Mouse (Mus musculus) layer of hippocampus, adult 2 months (tissue): ENCODE data around the gene Kcnd3. TPM values are rescaled to one million over a fixed set of nuclear protein-coding genes. Genes with fewer than 3 reads are reported as not detected.

Source experiments
- DNase-seq, 2 experiments: peaks; one replicate each; pipeline ENCODE4 v3.0.0; 2022; ENCODE audit warnings: low spot score in 2 of 2
- H3K27ac ChIP-seq: fragments of 200-600 bp; 2 replicates; pipeline ENCODE4 v1.8.1; 2022
- H3K4me3 ChIP-seq: fragments of 200-600 bp; 2 replicates; pipeline ENCODE4 v1.8.1; 2022; ENCODE audit warnings: mild to moderate bottlenecking
- CTCF ChIP-seq: fragments of 200-600 bp; conservative IDR thresholded peaks from 2 replicates; pipeline ENCODE4 v1.8.1; 2022; ENCODE audit warnings: antibody characterized with exemption, mild to moderate bottlenecking, moderate library complexity
- long read RNA-seq, 2 experiments: library from polyadenylated mRNA; stranded (forward); transcript quantifications; one replicate each; pipeline ENCODE4 v2.0.0; 2021; ENCODE audit warnings: borderline mapping rate in 2 of 2
- total RNA-seq, 2 experiments: library from RNA; stranded (reverse); gene quantifications; 2 replicates each; pipeline ENCODE4 v1.2.3; 2021

Kcnd3 gene
- 10 to 100 TPM; 60.2 to 64.9 TPM for total RNA-seq
- long read RNA-seq, experiment 1, full-length matches to known transcripts = 6 of 19 reads
- long read RNA-seq, experiment 1, partial matches to known transcripts = 4 of 19 reads
- long read RNA-seq, experiment 1, other reads (novel, unspliced or antisense) = 9 of 19 reads
- long read RNA-seq, experiment 2, full-length matches to known transcripts = 15 of 51 reads
- long read RNA-seq, experiment 2, partial matches to known transcripts = 27 of 51 reads
- long read RNA-seq, experiment 2, other reads (novel, unspliced or antisense) = 9 of 51 reads

- no peak for TF ChIP-seq CTCF
- DNase-seq = peak; percentile 37 to 43
- Histone ChIP-seq H3K4me3 (peak within 1 kb of the TSS; percentile 69), H3K27ac (peak within 1 kb of the TSS; percentile 96)
Observed at GRCm38 (mm10) chr3:105451627-105452555, at the start of gene Kcnd3. Kcnd3 (plus strand) TSS chr3:105452330.

GRCm38 (mm10) chr3:105402676-105403075 lies 49.5 kb upstream of the Kcnd3 start:
- H3K4me3 ChIP-seq = no peak overlapping the region
- H3K27ac ChIP-seq = no peak overlapping the region
- TF ChIP-seq CTCF = no peak
- DNase-seq = no peak

- TF ChIP-seq CTCF = peak; percentile 67
- H3K27ac ChIP-seq = no peak overlapping the region
- H3K4me3 ChIP-seq = no peak overlapping the region
- DNase-seq = no peak
Observed at GRCm38 (mm10) chr3:105403410-105404076, 48.6 kb upstream of the Kcnd3 start.

GRCm38 (mm10) chr3:105404077-105404446 lies 48.1 kb upstream of the Kcnd3 start:
- TF ChIP-seq CTCF = no peak
- H3K27ac ChIP-seq = no peak overlapping the region
- DNase-seq = no peak
- no peak overlapping the region for H3K4me3 ChIP-seq

- no peak for DNase-seq
- no peak overlapping the region for H3K4me3 ChIP-seq
- no peak for TF ChIP-seq CTCF
- no peak overlapping the region for H3K27ac ChIP-seq
Observed at GRCm38 (mm10) chr3:105405516-105405915, 46.6 kb upstream of the Kcnd3 start.

- Histone ChIP-seq H3K27ac (no peak overlapping the region), H3K4me3 (no peak overlapping the region)
- no peak for TF ChIP-seq CTCF
- no peak for DNase-seq
Observed at GRCm38 (mm10) chr3:105406036-105406435, 46.1 kb upstream of the Kcnd3 start.

GRCm38 (mm10) chr3:105408211-105408610 lies 43.9 kb upstream of the Kcnd3 start:
- Histone ChIP-seq H3K27ac (no peak overlapping the region), H3K4me3 (no peak overlapping the region)
- no peak for DNase-seq
- no peak for TF ChIP-seq CTCF

- Histone ChIP-seq H3K27ac (no peak overlapping the region), H3K4me3 (no peak overlapping the region)
- no peak for TF ChIP-seq CTCF
- DNase-seq = no peak
Observed at GRCm38 (mm10) chr3:105410810-105411209, 41.3 kb upstream of the Kcnd3 start.

GRCm38 (mm10) chr3:105411776-105412175 lies 40.4 kb upstream of the Kcnd3 start:
- TF ChIP-seq CTCF = no peak
- no peak for DNase-seq
- H3K4me3 ChIP-seq = no peak overlapping the region
- no peak overlapping the region for H3K27ac ChIP-seq

GRCm38 (mm10) chr3:105412229-105412628 lies 39.9 kb upstream of the Kcnd3 start:
- TF ChIP-seq CTCF = no peak
- Histone ChIP-seq H3K27ac (no peak overlapping the region), H3K4me3 (no peak overlapping the region)
- no peak for DNase-seq

GRCm38 (mm10) chr3:105412681-105413080 lies 39.4 kb upstream of the Kcnd3 start:
- H3K27ac ChIP-seq = no peak overlapping the region

GRCm38 (mm10) chr3:105418441-105418840 lies 33.7 kb upstream of the Kcnd3 start:
- Histone ChIP-seq H3K4me3 (no peak overlapping the region), H3K27ac (no peak overlapping the region)
- TF ChIP-seq CTCF = no peak
- DNase-seq = no peak

More at GRCm38 (mm10) chr3:105412681-105413080, 39.4 kb upstream of the Kcnd3 start:
- no peak for TF ChIP-seq CTCF
- no peak for DNase-seq
- no peak overlapping the region for H3K4me3 ChIP-seq

- no peak for DNase-seq
- H3K4me3 ChIP-seq = no peak overlapping the region
- no peak overlapping the region for H3K27ac ChIP-seq
- TF ChIP-seq CTCF = peak; percentile 53
Observed at GRCm38 (mm10) chr3:105422391-105422790, 29.7 kb upstream of the Kcnd3 start.
